Comparison of ENCODE assay signal across 9 mouse cellular contexts in genomic region chr11:11113576-11114233, GRCm38 (mm10). TPM values are rescaled to one million over a fixed set of nuclear protein-coding genes. Genes with fewer than 3 reads are reported as not detected.
DNase-seq lines count a peak whose midpoint lies in the region; ATAC-seq and TF ChIP-seq lines count a peak whose summit lies in the region.
"Had no signal": no experiment of that assay in that cellular context is flagged by ENCODE, and none has a peak within 500 bp of the region (broad histone marks: within the 10 kb centered on the region; RNA-seq: fewer than 3 reads in every experiment).

Gene Vwc2 (plus strand): TSS chr11:11114223.

- no peaks in the 10 kb centered on the region for H3K9me3 ChIP-seq in heart, embryonic 15.5 days (replicated peaks)
- H3K9me3 ChIP-seq in hindbrain, embryonic 10.5 days: no peaks in the 10 kb centered on the region
- no peaks in the 10 kb centered on the region for H3K9me3 ChIP-seq in limb, embryonic 13.5 days

- under 1% methylated on average over 28 of the region's 28 CpGs for WGBS in heart, embryonic 15.5 days
- 1% methylated on average over 28 of the region's 28 CpGs for WGBS in heart, adult 2 months
- under 1% methylated on average over 28 of the region's 28 CpGs for WGBS in hindbrain, embryonic 10.5 days
- under 1% methylated on average over 28 of the region's 28 CpGs for WGBS in limb, embryonic 13.5 days

- no peak for ATAC-seq in heart, embryonic 15.5 days (replicated peaks; ENCODE audit: insufficient number of reproducible peaks, insufficient read depth, low FRiP score, low read depth)
- ATAC-seq in limb, embryonic 13.5 days (ENCODE audit: low FRiP score, low read depth): peak; percentile 68
- no peak for ATAC-seq in erythroid progenitor cell, adult 5-6 weeks (replicated peaks; ENCODE audit: low FRiP score, poor library complexity, severe bottlenecking)
- ATAC-seq: Patski had no signal

- peaks cover 58% of the 10 kb centered on the region for H3K27me3 ChIP-seq in heart, embryonic 15.5 days
- H3K27me3 ChIP-seq in heart, adult 2 months (ENCODE audit: control insufficient read depth, insufficient read depth, low read length): peaks cover 6% of the 10 kb centered on the region; the same call in 1 of the 2 replicates
- H3K27me3 ChIP-seq in hindbrain, embryonic 10.5 days (ENCODE audit: insufficient read depth, poor library complexity, severe bottlenecking): peaks cover 72% of the 10 kb centered on the region
- H3K27me3 ChIP-seq in limb, embryonic 13.5 days: peaks cover 70% of the 10 kb centered on the region

- peak within 1 kb of the TSS; percentile 49 for H3K4me3 ChIP-seq in heart, embryonic 15.5 days
- H3K4me3 ChIP-seq in heart, adult 2 months: no peak within 1 kb of the TSS
- H3K4me3 ChIP-seq in hindbrain, embryonic 10.5 days: peak within 1 kb of the TSS; percentile 64
- peak within 1 kb of the TSS; percentile 53 for H3K4me3 ChIP-seq in limb, embryonic 13.5 days

- no peak within 1 kb of the TSS for H3K9ac ChIP-seq in heart, embryonic 15.5 days
- H3K9ac ChIP-seq in heart, adult 2 months (ENCODE audit: low read depth, low read length): no peak within 1 kb of the TSS
- H3K9ac ChIP-seq in limb, embryonic 13.5 days: peak within 1 kb of the TSS; percentile 62

- no peaks in the 10 kb centered on the region for H3K36me3 ChIP-seq in heart, embryonic 15.5 days
- no peaks in the 10 kb centered on the region for H3K36me3 ChIP-seq in heart, adult 2 months (ENCODE audit: control insufficient read depth, insufficient read depth, low read length)
- H3K36me3 ChIP-seq in hindbrain, embryonic 10.5 days: no peaks in the 10 kb centered on the region
- H3K36me3 ChIP-seq in limb, embryonic 13.5 days: no peaks in the 10 kb centered on the region

- DNase-seq in heart, adult 2 months: no peak
- DNase-seq in embryo, embryonic 10 days (ENCODE audit: low spot score): peak; percentile 66
- peak; percentile 62 for DNase-seq in hindbrain, embryonic 10.5 days (ENCODE audit: low spot score)
- DNase-seq in right cerebral cortex, postnatal 25 days: peak; percentile 43
- no peak for DNase-seq in ovary, adult 18-20 months (ENCODE audit: low spot score)

- TF ChIP-seq EP300 in heart, adult 2 months (IDR thresholded peaks at IDR 0.05; ENCODE audit: insufficient read depth, low read depth, low read length): no peak

- peaks cover 27% of the 10 kb centered on the region for H3K4me1 ChIP-seq in heart, embryonic 15.5 days (replicated peaks)
- no peaks in the 10 kb centered on the region for H3K4me1 ChIP-seq in heart, adult 2 months (ENCODE audit: control insufficient read depth, insufficient read depth, low read length)
- peaks cover 33% of the 10 kb centered on the region for H3K4me1 ChIP-seq in hindbrain, embryonic 10.5 days (replicated peaks)
- peaks cover 34% of the 10 kb centered on the region for H3K4me1 ChIP-seq in limb, embryonic 13.5 days

- peak within 1 kb of the TSS; percentile 84 for H3K4me2 ChIP-seq in heart, embryonic 15.5 days
- peak within 1 kb of the TSS; percentile 91 for H3K4me2 ChIP-seq in limb, embryonic 13.5 days (replicated peaks)

- TF ChIP-seq POLR2A in heart, adult 2 months (IDR thresholded peaks at IDR 0.05; ENCODE audit: insufficient read depth, low read depth, low read length): no peak

- no peaks in the 10 kb centered on the region for H3K79me2 ChIP-seq in heart, adult 2 months (replicated peaks; ENCODE audit: control insufficient read depth, insufficient read depth, low read length)

- TF ChIP-seq CTCF in heart, adult 2 months (IDR thresholded peaks at IDR 0.05): no peak

- intact Hi-C loops in heart, adult 2 months (cut with DNase I): no loop called here

- no peak within 1 kb of the TSS for H3K27ac ChIP-seq in heart, embryonic 15.5 days
- H3K27ac ChIP-seq in heart, adult 2 months: no peak within 1 kb of the TSS
- no peak within 1 kb of the TSS for H3K27ac ChIP-seq in hindbrain, embryonic 10.5 days
- H3K27ac ChIP-seq in limb, embryonic 13.5 days: no peak within 1 kb of the TSS

RNA-seq across cellular contexts. Expression of gene Vwc2, which starts in this region (rescaled TPM):
- 0.86 and 1.0 TPM in 2 replicates for polyA plus RNA-seq in heart, embryonic 15.5 days (2015; fragmentation: Nextera tagmentation; extraction: Ambion mirVana)
- total RNA-seq in heart, adult 2 months (2021): not detected
- polyA plus RNA-seq in heart, adult 2 months (2012; rRNA removed): 0.82 and 1.1 TPM in 2 replicates
- 0.30 and 0.57 TPM in 2 replicates for polyA plus RNA-seq in hindbrain, embryonic 10.5 days (2016; fragmentation: Nextera tagmentation; extraction: Ambion mirVana)
- 3.9 and 4.6 TPM in 2 replicates for polyA plus RNA-seq in limb, embryonic 13.5 days (2015; fragmentation: Nextera tagmentation; extraction: Ambion mirVana)
- total RNA-seq in erythroid progenitor cell, adult 5-6 weeks (2015; ENCODE audit: low replicate concordance): not detected in 2 replicates
- not detected in 2 replicates for total RNA-seq in erythroid progenitor cell, adult 5-6 weeks (2017; ENCODE audit: low replicate concordance)
- polyA plus RNA-seq: Patski had no signal

Comparison
In these comparisons a context has a peak if more than half of its experiments do, and no peak if none do; other contexts are left out.
1. Peak in DNase-seq and H3K4me3 ChIP-seq in hindbrain, embryonic 10.5 days; RNA of the gene not detected or under 1 TPM.
2. DNase-seq: peak in embryo, embryonic 10 days (single experiment) and right cerebral cortex, postnatal 25 days (single experiment); none in heart, adult 2 months (0 of 2) and ovary, adult 18-20 months (single experiment).